Mouse (Mus musculus): ENCODE results near the gene Cd207. TPM values are rescaled to one million over a fixed set of nuclear protein-coding genes. Genes with fewer than 3 reads are reported as not detected.

Cd207 gene
- polyA plus RNA-seq, 1 experiment: not detected

- Histone ChIP-seq H3K4me3 (ENCODE audit: insufficient read depth, poor library complexity, severe bottlenecking) (no peak overlapping the region), H3K36me3 (ENCODE audit: control insufficient read depth, insufficient read depth) (no peaks in the 10 kb centered on the region), H3ac (ENCODE audit: control insufficient read depth, insufficient read length, low read depth) (no peak overlapping the region), H3K27me3 (ENCODE audit: control insufficient read depth, insufficient read depth, insufficient read length) (peaks cover 57% of the 10 kb centered on the region), H3K79me2 (ENCODE audit: control insufficient read depth, insufficient read depth) (no peaks in the 10 kb centered on the region), H3K79me3 (ENCODE audit: low read depth) (no peaks in the 10 kb centered on the region)
- TF ChIP-seq MAX (IDR thresholded peaks at IDR 0.05) (no peak), FOSL1 (IDR thresholded peaks at IDR 0.05; ENCODE audit: insufficient read depth, low read length, poor library complexity, severe bottlenecking) (no peak), MYOD1 (IDR thresholded peaks at IDR 0.05; ENCODE audit: control insufficient read depth, insufficient read length, low read depth) (no peak), USF1 (IDR thresholded peaks at IDR 0.05; ENCODE audit: low read depth) (no peak), CTCF (IDR thresholded peaks at IDR 0.05; ENCODE audit: control insufficient read depth, insufficient read depth, insufficient read length) (no peak), CEBPB (IDR thresholded peaks at IDR 0.05; ENCODE audit: low read depth) (no peak), MYOG (IDR thresholded peaks at IDR 0.05; ENCODE audit: control insufficient read depth, extremely low read depth, insufficient read length) (no peak)
Observed at GRCm38 (mm10) chr6:83631815-83632214, 45.8 kb downstream of the Cd207 start.

GRCm38 (mm10) chr6:83626781-83627180, 50.9 kb downstream of the Cd207 start:
- H3K27me3 ChIP-seq (ENCODE audit: control insufficient read depth, insufficient read depth, insufficient read length): peaks cover 52% of the 10 kb centered on the region
- H3K36me3 ChIP-seq (ENCODE audit: control insufficient read depth, insufficient read depth): no peaks in the 10 kb centered on the region
- H3K4me3 ChIP-seq (ENCODE audit: insufficient read depth, poor library complexity, severe bottlenecking): no peak overlapping the region
- H3K79me2 ChIP-seq (ENCODE audit: control insufficient read depth, insufficient read depth): no peaks in the 10 kb centered on the region
- no peak for TF ChIP-seq MYOD1 (IDR thresholded peaks at IDR 0.05; ENCODE audit: control insufficient read depth, insufficient read length, low read depth)
- TF ChIP-seq MYOG (IDR thresholded peaks at IDR 0.05; ENCODE audit: control insufficient read depth, extremely low read depth, insufficient read length): no peak
- TF ChIP-seq CTCF (IDR thresholded peaks at IDR 0.05; ENCODE audit: control insufficient read depth, insufficient read depth, insufficient read length): no peak
- TF ChIP-seq MAX (IDR thresholded peaks at IDR 0.05): no peak
- TF ChIP-seq USF1 (IDR thresholded peaks at IDR 0.05; ENCODE audit: low read depth): no peak
- no peak for TF ChIP-seq FOSL1 (IDR thresholded peaks at IDR 0.05; ENCODE audit: insufficient read depth, low read length, poor library complexity, severe bottlenecking)
- TF ChIP-seq CEBPB (IDR thresholded peaks at IDR 0.05; ENCODE audit: low read depth): no peak
- no peak overlapping the region for H3ac ChIP-seq (ENCODE audit: control insufficient read depth, insufficient read length, low read depth)
- H3K79me3 ChIP-seq (ENCODE audit: low read depth): no peaks in the 10 kb centered on the region

Other genes with a start within 250 kb of the Cd207 start
- gene Tet3, start 218.8 kb downstream of the Cd207 start, polyA plus RNA-seq (2012; fragmentation: generic; extraction: Trizol): 6.0 TPM
- gene Dguok, start 170.9 kb downstream of the Cd207 start, polyA plus RNA-seq (2012; fragmentation: generic; extraction: Trizol): 27.6 TPM
- 341 TPM for gene Actg2, start 141.6 kb downstream of the Cd207 start, polyA plus RNA-seq (2012; fragmentation: generic; extraction: Trizol)
- gene Stambp, start 105.1 kb downstream of the Cd207 start, polyA plus RNA-seq (2012; fragmentation: generic; extraction: Trizol): 6.1 TPM
- gene Clec4f, start 21.7 kb downstream of the Cd207 start, polyA plus RNA-seq (2012; fragmentation: generic; extraction: Trizol): not detected
- gene Vax2, start 33.4 kb upstream of the Cd207 start, polyA plus RNA-seq (2012; fragmentation: generic; extraction: Trizol): 1.1 TPM
- gene Atp6v1b1, start 65.1 kb upstream of the Cd207 start, polyA plus RNA-seq (2012; fragmentation: generic; extraction: Trizol): not detected
- gene Ankrd53, start 84.8 kb upstream of the Cd207 start, polyA plus RNA-seq (2012; fragmentation: generic; extraction: Trizol): 0.04 TPM
- 82.0 TPM for gene Tex261, start 98.0 kb upstream of the Cd207 start, polyA plus RNA-seq (2012; fragmentation: generic; extraction: Trizol)
- gene Nagk, start 117.1 kb upstream of the Cd207 start, polyA plus RNA-seq (2012; fragmentation: generic; extraction: Trizol): 37.3 TPM
- gene Paip2b, start 153.9 kb upstream of the Cd207 start, polyA plus RNA-seq (2012; fragmentation: generic; extraction: Trizol): 12.6 TPM
- gene Zfp638, start 189.3 kb upstream of the Cd207 start, polyA plus RNA-seq (2012; fragmentation: generic; extraction: Trizol): 7.0 TPM